Mouse (Mus musculus) adrenal gland, postnatal 36 days (tissue): ENCODE measurements around the gene Ankrd60. TPM values are rescaled to one million over a fixed set of nuclear protein-coding genes. Genes with fewer than 3 reads are reported as not detected.
A peak's percentile ranks its signal among the peaks of the same experiment; 100 is the strongest.

Source experiments
- DNase-seq, 2 experiments: peaks; one replicate each; pipeline ENCODE4 v3.0.0; 2021; ENCODE audit warnings: mixed read lengths in 1 of 2
- total RNA-seq, 2 experiments: library from RNA; stranded (reverse); gene quantifications; 2 replicates each; pipeline ENCODE4 v1.2.3; 2021

Ankrd60 gene
- total RNA-seq, 2 experiments from 2014 or later: not detected

DNA sequence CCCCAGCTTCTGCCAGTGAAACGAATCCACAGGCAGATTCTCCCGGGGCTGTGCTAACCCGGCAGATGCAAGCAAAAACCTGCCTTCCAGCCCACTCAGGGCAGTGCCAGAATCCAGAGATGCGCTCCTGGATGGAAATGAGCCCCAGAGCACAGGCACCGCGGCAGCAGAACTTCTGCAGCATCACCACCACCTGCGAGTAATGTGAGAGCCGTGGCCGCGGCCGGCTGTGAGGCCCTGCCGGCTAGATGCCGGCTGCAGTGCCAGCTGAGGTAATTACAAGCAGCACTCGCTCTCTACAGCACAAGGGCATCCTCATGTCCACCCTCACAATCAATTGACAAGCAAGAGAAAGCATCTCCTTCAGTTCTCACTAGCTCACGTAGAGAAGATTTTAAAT is 6.2 kb upstream of the Ankrd60 start:
- no peak for DNase-seq

DNA sequence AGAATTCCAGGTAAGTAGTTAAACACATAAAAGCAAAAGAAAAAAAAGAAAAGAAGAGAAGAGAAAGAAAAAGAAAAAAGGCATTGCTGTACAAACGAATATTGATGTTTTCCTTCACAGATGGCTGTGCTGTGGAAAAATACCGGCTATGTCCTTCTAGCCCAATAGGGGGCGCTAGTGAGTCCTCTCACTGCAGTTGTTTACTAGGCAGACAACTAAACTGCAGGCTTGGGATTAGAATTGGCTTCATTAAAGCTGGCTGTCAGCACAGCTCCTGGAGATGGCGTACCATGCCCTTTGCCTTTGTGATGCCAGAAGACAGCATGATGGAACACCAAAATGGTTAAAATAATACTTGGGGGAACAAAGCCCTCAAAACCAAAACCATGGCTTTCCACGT is 5.3 kb upstream of the Ankrd60 start:
- DNase-seq: peak; percentile 25 to 27

DNA sequence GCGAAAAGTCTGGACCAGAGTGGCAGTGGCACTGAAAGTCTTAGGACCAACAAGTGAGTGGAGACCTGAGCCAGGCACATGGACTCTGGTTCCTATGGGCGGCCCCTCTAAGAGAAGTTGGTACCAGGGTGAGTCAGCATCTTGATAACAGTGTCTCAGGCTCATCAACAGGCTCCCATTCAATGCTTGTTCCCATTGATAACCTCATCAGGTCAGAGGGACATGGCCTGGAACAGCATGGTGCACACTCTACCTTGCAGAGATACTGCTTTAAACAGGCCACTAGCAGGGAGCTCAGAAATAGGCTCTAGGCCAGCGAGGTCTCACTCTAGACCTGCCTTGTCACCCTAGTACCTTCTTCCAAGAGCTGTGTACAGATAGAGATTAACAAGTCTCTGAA is 4.7 kb upstream of the Ankrd60 start:
- DNase-seq: no peak

DNA sequence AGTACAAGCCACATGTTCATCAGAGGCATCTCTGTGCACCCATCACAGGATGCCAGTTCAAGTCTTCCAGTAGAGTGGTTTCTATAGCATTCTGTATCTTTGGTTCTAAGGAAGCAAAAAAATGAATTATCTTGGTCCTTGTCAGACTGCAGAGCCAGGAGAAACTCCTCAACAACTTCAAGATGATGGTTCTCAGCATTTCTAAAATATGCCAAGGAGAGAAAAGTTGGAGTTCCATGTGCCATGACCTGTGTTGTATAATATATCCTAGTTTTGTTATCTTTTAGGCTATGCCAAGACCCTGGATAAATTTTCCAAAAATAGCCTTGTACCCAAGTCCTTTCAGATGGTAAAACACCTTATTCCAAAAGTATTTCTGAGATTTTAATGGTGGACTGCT is 2.9 kb upstream of the Ankrd60 start:
- DNase-seq: no peak

DNA sequence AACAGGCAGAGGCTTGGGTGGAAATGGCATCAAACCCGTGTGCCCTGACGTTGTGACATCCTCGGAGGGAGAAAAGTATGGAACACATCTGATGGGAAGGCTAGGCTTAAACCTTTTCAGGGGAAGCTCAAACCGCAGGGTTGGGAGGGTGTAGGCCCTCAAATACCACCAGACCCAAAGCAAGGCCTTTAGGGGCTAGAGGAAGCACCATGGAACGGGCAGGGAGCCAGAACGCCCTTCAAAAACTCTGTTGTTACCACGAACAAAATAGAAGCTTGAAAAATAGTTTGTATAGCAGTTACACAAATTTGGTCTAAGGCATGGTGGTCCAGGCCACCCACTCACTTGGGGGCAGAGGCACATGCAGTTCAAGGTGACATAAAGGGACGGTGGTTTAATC is 430 bp upstream of the Ankrd60 start:
- no peak for DNase-seq

DNA sequence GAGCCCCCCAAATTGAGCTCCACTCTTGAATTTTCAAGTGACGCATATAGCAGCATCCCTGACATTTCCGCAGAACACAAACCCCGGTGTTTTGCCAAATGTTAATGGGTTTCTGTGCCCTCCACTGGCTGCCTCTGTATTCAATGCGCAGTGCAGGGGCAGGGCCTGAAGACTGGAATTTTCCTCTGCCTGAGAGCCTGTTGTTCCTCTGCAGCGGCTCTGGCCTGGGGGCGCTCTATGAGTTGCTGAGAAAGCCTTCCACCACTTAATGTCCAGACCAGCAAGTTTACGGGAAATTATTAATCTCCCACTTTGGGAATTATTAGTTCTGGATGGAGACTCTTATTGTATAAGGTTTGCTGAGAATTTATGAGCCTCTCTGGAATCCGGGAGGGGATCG is 14.0 kb downstream of the Ankrd60 start:
- peak in 1 of 2 experiments; percentile 14 for DNase-seq

DNA sequence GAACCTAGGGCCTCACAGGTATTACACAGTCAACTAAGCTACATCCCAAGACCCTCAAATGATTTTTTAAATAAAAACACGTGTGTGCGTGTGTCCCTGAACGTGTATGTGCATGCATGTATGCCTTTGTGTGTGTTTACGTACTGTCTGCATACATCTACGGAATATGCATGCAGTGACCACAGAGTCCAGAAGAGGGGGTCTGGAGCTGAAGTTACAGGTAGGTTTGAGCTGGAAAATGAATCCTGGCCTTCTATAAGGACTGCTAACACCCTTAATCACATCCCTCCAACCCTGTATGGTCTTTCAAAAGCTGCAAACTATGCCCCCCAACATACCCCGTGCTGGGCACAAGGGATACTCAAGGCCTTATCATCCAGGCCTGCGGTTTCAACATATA is 14.8 kb downstream of the Ankrd60 start:
- no peak for DNase-seq

DNA sequence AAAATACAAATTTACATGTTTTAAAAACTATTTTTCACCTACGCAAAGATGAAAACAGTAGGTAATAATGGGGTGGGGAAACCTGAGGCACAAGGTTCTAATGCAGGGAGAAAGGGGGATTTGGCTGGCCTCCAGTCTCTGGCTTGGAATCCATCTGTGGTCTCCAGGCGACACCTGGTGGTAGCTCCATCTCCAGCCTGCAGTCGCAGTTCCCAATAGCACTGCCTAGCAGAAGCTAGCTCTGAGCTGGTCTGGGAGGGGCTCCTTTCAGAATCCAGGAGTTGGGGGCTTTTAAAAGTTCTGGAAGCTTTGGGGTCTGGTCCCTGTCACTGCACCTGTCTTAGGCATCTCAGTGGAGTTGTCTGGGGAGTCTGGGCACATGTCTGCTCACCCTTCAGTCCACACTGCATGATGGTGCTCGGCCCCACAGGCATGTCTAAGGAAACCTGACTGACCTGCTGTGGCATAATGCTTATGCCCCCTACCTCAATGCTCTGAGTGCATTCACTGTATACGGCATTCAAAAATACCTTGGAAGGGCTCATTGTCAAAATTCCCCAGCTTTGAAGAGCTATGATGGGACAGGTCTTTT is 16.2 kb downstream of the Ankrd60 start:
- DNase-seq: peak; percentile 68 to 74

DNA sequence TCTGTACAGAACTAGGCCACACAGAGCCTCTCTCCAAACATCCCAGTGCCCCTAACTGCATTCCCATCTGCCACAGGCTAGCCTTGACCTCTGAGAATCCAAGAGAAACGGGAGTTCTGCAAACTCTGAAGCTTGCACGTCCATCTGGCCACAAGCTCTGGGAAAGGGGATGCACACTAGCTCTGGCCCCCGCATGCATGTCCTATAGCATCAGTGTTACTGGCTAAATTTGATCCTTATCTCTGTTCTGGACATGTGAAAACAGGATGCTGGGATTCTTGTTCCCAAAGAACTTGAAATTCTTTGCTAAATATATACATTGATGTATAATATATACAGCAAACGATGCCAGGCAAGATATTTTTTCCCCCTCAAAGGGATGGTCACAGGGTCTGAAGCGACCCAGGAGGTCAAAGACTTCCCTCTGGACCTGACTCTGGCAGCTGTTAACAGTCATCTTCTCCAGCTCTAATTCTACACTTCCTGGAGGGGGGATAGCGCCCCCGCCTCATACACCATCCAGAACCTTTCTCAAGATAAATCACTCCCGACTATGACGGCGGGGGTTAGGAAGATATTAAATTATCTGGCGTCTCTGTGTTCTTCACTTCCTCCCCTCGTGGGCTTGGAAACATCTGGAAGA is 19.3 kb downstream of the Ankrd60 start:
- DNase-seq: no peak

DNA sequence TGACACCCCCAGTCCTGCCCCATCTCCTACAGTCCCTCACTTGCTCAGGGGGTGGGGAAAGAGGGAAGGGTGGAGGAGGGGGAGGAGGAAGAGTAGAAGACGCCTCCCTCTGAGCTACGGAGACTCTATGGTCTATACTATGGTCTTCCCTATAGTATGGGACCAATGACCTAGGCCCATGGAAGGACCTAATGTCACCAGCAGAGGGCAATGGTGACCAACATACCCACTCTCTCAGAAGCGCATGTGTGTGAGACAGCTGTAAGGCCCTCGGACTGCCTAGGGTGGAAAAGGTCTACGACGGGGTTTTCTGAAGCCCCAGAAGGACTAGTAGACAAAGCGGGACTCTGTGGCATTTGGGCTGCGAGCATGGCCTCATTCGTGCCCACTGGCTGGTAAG is 24.3 kb downstream of the Ankrd60 start:
- DNase-seq: no peak

DNA sequence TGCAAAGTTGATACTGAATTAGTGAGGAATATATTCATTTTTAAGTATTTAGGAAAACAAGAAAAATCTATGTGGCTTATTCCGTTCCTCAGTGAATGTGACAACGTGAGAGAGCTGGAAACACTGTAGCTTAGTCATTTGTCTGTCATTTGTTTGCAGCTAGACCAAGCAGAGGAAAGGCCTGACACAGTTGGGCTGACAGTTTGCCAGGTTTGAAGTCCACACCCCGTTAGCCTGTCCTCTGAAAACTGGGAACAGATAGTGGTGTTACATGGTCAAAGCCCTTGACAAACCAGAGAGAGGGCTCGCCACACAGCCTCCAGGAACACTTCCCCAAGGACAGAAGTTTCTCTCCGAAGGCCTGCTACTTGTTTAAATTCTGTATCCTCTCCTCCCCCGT is 27.5 kb downstream of the Ankrd60 start:
- peak in 1 of 2 experiments; percentile 37 for DNase-seq

DNA sequence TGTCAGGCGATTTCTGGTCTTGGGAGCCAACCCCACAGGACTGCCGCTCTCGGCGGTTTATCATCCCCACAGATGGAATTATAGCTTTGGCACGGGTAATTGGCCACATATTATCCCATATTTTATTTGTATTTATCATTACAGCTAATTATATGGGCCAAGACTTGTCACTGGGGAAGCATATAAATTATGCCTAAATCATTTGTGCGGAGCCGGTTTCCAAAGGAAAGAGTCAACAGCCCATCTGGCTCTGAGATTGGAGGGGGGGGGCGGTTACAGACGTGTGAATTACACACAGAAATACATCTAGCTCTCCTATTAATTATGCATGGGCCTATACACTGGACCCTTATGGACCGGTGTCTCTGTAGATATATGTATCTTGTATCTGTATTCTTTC is 28.9 kb downstream of the Ankrd60 start:
- no peak for DNase-seq

DNA sequence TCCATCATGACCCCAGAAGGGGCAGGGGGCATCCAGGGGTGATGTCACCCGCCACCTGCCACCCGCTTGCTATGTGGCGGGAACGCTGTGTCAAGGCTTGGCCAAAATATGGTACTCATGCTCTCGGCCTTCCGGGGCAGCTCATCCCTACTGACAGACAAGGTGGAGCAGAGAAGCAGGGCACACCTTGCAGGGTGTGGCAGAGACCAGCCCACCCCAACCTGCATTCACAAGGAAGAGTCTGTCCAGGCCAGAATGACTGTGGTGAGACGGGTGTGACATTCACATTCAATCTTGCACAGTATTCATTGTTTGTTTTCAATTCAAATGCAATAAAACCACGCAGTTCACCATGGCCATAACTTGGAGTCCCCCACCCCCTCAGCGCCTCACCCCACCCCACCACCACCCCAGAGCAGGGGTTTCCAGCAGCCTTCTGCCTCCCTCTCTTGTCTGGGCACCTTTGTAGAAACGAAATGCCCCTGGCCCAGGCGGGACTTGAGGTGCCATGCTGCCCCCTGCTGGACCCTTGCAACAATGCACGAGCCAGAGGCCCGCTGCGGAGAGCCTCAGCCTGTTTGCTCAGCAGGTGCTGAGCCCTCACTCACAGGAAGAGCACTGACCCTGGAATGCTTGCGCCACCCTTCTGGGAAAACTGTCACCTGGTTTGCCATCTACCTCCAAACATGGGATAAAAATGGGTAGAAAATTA is 32.0 kb downstream of the Ankrd60 start:
- DNase-seq: peak; percentile 80 to 87

DNA sequence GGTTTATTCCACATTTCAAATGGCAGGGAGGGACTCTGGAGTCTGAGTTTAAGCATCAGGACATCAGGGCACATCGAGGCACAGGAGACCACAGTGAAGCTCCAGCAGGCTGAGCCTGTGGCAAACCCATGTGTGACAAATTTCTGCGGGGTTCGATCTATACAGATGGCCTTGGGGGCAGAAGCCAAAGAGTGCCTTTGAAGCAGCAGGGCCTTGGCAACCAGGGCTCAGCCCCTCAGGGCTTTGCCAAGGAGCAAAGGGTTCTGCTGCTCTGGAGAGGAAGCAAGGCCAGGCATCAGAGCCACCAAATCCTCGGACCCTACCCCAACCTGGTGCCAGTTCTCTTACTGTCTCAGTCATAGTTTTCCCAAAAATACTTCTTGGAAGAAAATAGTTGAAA is 35.4 kb downstream of the Ankrd60 start:
- peak; percentile 49 to 53 for DNase-seq

DNA sequence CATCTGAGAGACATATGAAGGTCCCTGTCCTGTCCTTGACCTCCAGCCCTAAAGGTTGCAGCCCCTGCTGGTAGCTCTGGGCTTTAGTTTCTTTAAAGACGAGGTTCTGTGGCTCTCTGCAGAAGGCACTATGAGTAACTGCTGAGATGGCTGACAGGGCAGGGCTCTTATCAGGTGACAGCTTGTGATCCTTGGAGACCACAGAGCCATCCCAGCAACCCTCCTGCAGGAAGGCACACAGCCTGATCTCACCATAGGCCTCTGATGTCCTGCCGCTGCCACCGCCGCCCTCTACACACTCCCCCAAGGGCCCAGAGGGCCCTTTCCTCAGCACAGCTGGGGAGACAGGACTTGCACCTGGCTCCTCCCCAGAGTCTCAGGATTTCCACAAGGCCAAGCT is 36.4 kb downstream of the Ankrd60 start:
- no peak for DNase-seq

DNA sequence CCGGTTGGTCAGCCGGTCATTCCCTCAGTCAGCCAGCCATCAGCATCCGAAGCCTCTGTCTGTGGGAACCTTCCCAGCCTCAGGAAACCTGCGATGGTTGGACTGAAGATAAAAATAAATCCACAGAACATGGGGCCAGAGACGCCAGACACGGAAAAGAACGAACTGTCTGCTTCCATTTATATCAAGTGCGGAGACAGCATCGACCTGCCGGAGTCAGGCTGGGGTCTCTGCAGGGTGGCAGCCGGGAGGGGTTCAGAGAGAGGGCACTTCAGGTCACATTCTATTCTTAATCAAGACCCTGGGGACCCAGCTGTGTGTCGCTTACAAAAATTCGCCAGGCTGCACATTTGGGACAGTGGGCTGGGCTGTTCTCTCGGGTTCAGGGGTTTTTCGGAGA is 38.4 kb downstream of the Ankrd60 start:
- DNase-seq: no peak

DNA sequence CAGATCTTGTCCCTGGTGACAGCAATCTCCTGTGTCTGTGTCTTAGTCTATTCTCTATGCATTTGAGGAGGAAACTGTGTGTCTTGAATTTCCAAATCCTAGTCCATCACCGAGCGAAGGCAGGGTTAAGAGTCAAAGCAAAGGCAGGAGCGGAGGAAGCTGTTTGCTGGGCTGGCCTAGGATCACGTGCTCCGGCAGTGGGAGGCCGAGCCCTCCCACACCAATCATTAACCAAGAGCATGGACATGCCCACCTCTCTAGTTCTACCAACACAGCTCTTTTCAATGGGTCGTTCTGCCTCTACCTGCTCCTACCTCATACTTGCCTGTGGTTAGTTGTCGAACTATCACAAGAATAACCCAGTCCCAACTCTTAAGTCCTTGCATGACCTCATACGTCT is 42.3 kb downstream of the Ankrd60 start:
- no peak for DNase-seq

DNA sequence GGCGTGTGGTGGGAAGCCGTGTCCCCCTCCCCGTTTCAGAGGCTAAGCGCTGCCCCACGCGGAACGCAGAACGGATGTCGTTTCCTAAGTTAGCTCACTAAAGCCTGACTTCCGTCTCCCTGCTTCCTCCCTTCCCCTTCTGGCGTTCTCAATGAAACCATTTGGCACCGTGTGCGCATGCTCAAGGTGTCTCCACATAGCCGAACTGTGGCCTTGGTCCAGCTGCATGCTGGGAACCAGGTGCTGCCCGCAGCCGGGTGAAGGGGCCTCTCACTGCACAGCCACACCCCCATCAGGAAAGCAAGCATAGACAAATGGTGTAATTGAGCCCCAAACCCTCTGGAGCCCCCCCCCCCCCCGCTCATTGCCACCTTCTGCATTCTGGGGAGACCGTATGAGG is 42.8 kb downstream of the Ankrd60 start:
- DNase-seq: no peak

DNA sequence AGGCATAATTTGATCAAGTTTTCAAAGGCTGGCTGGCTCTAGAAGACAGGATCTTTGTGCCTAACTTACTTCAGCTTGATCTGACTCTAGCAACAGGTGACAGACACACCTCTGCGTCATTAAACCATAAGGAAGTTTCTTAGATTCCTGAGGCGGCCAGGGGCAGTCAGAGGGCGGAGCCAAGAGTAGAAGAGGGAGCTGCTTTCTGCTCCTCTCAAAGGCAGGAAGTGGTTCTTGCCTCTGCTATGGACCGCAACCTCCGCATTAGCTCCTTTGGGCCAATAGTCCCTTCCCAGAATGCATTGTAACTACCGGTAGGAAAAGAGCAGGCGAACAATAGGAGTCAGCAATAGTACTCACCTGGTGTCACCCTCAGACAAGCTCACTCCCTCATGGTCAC is 43.6 kb downstream of the Ankrd60 start:
- no peak for DNase-seq

DNA sequence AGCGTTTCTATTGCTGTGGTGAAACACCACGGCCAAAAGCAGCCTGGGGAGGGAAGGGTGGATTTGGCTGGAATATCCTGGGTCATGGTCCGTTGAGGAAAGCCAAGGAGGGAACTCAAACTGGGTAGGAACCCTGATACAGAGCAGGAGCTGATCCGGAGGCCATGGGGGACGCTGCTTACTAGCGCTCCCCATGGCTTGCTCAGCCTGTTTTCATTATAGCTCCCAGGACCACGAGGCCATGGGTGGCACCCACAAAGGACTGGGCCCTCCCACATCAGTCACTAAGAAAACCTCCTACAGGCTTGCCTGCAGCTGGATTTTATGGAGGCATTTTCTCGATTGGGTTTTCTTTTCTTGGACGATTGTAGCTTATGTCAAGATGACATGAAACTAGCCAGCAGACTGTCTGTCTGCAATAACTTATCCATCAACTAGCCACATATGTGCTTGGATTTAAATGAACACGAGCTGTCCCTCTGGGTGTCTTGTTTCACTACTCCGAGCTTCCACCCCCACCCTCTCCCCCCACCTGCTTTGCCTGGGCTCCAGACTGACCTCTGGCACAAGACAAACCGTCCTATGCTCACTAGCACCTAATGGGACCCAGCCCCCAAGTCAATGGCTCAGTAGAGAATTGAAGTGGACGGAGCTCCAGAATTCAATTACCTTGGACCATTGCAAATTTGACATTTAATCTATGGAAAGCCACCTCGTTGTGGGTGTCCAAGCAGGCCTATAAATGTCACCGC is 45.3 kb downstream of the Ankrd60 start:
- no peak for DNase-seq

DNA sequence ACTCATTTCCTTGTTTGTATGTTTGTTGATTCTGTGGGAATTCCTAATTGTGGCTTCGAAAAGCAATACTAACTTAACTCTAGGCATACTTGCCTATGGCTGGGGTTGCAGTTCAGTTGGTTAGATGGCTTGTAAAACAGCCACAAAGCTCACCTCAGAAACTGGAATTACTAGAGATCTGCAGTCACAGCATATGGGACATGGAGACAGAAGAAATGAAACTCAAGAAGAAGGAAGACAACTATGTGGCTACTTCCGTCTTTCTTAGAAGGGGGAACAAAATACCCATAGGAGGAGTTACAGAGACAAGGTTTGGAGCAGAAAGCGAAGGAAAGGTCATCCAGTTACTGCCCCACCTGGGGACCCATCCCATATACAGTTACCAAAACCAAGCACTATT is 49.7 kb downstream of the Ankrd60 start:
- DNase-seq: no peak

DNA sequence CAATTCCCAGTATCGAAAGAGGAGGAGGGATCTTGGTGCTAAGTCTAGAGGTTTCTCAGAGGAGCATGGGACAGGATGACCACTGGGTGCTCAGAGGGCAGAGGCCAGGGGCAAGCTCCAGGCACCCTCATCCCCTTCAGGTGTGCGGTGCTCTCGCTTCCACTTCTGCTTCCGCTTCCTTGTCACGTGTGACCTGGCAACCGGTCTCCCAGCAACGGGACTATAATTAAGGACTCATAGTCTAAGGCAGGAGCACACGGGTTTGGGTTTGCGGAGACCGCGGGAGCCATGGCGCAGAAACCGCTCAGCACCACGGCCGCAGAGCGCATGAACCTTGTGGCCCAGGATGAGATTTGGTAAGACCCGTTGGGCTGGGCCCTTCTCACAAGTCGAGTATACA is 55.8 kb downstream of the Ankrd60 start, which contains the start of gene 1700021F07Rik:
Gene 1700021F07Rik (plus strand): TSS at position 211 of the 400 bp plus-strand sequence.
- no peak for DNase-seq
